Mouse (Mus musculus) small intestine, adult 2 months (tissue): Measurements from ENCODE around the gene Sobp.

Experiments used
- CTCF ChIP-seq: fragments of 200-500 bp; IDR thresholded peaks from 2 replicates; pipeline ENCODE4 v1.5.1; 2012; ENCODE audit warnings: low read depth, mild to moderate bottlenecking, control low read depth, inconsistent platforms, low read length, moderate library complexity, mixed read lengths; ENCODE audit not compliant: insufficient replicate concordance, insufficient read length; ENCODE audit errors: extremely low read depth
- POLR2A ChIP-seq: fragments of 200-500 bp; IDR thresholded peaks from 2 replicates; pipeline ENCODE4 v1.6.1; 2012; ENCODE audit warnings: low read depth, mild to moderate bottlenecking, control low read depth, inconsistent platforms, low read length, moderate library complexity

- no peak for TF ChIP-seq CTCF
- no peak for TF ChIP-seq POLR2A
Measured at GRCm38 (mm10) chr10:43034811-43035210, 139.5 kb downstream of the Sobp start.
